Mouse (Mus musculus): ENCODE results near the gene Map3k13. TPM values are rescaled to one million over a fixed set of nuclear protein-coding genes. Genes with fewer than 3 reads are reported as not detected.
"Not testable (repeated sequence)": the region's sequence is repeated elsewhere in the genome, so short reads cannot be mapped to it uniquely, and the experiment has no call there.

The Map3k13 gene
- polyA plus RNA-seq, 1 experiment from 2014 or later = 4.7 TPM

DNA sequence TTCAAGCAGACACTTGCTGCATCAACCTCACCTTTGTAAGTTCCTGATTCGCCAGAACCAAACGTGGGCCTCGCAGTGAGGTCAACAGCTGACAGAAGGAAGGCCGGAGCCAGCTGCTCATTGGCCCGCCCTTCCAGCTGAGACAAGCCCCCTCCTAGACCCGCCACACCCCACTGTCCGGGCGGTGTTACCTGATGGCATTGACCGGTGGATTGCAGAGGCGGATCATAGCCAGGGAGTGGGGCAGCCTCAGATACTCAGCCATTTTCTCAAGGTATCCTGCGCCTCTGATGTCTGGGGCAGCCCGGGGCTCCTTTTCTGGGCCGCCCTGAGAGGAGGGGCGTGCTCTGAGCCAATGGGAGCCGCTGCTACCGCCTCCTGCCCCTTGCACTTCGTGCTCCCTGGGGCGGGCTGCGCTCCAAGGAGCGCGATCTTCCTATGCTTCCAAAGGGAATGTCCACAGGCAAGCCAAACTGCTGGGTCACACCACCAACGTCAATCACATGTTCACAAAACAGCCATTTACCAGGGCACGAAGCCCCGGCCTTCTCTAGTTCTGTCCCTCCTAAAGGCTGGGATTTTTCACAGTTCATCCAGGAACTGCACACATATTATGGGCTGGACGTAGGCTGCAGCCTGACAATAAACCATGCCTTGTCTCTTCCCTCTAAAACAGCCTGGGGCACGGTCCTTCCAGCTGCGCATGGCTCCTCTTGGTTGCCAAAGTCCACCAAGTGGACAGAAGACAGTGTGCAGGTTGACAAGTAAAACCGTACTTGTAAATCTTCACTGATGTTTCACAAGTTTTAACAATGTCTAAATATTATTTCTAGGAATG is 6.4 kb upstream of the Map3k13 start, which contains the start of gene Ehhadh:
Gene Ehhadh (minus strand): TSS at position 292 of the 838 bp plus-strand sequence.
- H3K27me3 ChIP-seq (replicated peaks; ENCODE audit: control insufficient read depth, insufficient read depth, low read length) = no peaks in the 10 kb centered on the region
- WGBS = 2% methylated on average over 28 of the region's 28 CpGs
- no peaks in the 10 kb centered on the region for H3K9me3 ChIP-seq (ENCODE audit: control insufficient read depth)
- peak within 1 kb of the TSS; percentile 48 for H3K4me3 ChIP-seq (ENCODE audit: low read depth, low read length)
- TF ChIP-seq CTCF (IDR thresholded peaks at IDR 0.05; ENCODE audit: low read depth) = peak; percentile 40
- peak; percentile 95 for ATAC-seq
- H3K27ac ChIP-seq (ENCODE audit: low read depth, low read length) = peak within 1 kb of the TSS; percentile 79
- H3K4me2 ChIP-seq (replicated peaks; ENCODE audit: low read depth) = peak within 1 kb of the TSS; percentile 71
- H3K9ac ChIP-seq (ENCODE audit: low read depth, low read length) = peak within 1 kb of the TSS; percentile 45
- H3K4me1 ChIP-seq (replicated peaks; ENCODE audit: control insufficient read depth, insufficient read depth, low read length) = 0 out of 2 replicates have a peak, but pooled peaks cover 4% of the 10 kb centered on the region
- H3K36me3 ChIP-seq (ENCODE audit: control insufficient read depth, insufficient read depth) = no peaks in the 10 kb centered on the region

DNA sequence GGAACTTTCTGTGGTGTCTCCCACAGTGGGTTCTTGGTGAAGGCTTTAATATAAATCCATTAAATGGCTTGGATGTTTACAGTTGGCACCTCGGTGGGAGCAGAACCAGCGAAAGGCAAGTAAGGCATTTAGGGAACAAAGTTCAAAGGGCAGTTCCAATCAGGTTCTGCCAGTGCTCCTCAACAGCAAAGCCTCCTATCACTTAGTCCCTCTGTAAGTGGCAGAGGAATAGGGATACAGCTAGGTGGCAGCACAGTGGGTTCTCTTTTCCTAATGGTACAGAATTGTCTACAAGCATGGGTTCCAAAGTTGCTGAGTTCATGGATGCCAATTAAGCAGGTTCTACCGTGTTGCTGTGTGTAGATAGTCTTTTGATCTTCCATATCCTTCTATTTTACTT is 5.6 kb upstream of the Map3k13 start:
- peak overlapping the region; percentile 79 for H3K27ac ChIP-seq (ENCODE audit: low read depth, low read length)
- peak; percentile 34; the same call in 1 of the 2 replicates for ATAC-seq
- WGBS = 31% methylated on average over 3 of the region's 3 CpGs

DNA sequence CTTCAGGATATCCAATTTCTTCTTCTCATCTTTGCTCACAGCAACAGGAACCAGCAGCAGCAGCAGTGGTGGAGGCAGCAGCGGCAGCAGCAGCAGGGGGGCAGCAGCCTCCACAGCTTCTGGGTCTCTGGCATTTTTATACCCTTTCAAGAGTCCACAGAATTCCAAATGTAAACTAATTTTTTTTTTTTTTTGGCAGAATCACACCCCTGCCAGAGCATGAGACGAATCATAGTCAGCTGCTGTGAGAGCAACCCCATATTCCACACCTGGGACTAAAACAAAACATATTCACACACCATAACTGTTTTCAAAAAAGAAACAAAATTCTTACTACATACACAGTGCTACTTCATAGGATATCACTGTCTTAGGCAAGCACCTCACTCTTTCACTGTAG is 5.0 kb upstream of the Map3k13 start:
- Histone ChIP-seq H3K4me1 (replicated peaks; ENCODE audit: control insufficient read depth, insufficient read depth, low read length) (0 out of 2 replicates have a peak, but pooled peaks cover 4% of the 10 kb centered on the region), H3K4me2 (replicated peaks; ENCODE audit: low read depth) (no peak overlapping the region), H3K27ac (ENCODE audit: low read depth, low read length) (0 out of 2 replicates have a peak overlapping the region, but pooled peaks have one; percentile 79), H3K4me3 (ENCODE audit: low read depth, low read length) (no peak overlapping the region), H3K9me3 (ENCODE audit: control insufficient read depth) (no peaks in the 10 kb centered on the region), H3K9ac (ENCODE audit: low read depth, low read length) (no peak overlapping the region), H3K36me3 (ENCODE audit: control insufficient read depth, insufficient read depth) (no peaks in the 10 kb centered on the region), H3K27me3 (replicated peaks; ENCODE audit: control insufficient read depth, insufficient read depth, low read length) (no peaks in the 10 kb centered on the region)
- ATAC-seq = no peak
- WGBS = 70% methylated on average over 2 of the region's 2 CpGs
- TF ChIP-seq CTCF (IDR thresholded peaks at IDR 0.05; ENCODE audit: low read depth) = no peak

More for the DNA sequence above, 5.6 kb upstream of the Map3k13 start:
- Histone ChIP-seq H3K27me3 (replicated peaks; ENCODE audit: control insufficient read depth, insufficient read depth, low read length) (no peaks in the 10 kb centered on the region), H3K36me3 (ENCODE audit: control insufficient read depth, insufficient read depth) (no peaks in the 10 kb centered on the region), H3K9me3 (ENCODE audit: control insufficient read depth) (no peaks in the 10 kb centered on the region), H3K9ac (ENCODE audit: low read depth, low read length) (no peak overlapping the region), H3K4me2 (replicated peaks; ENCODE audit: low read depth) (peak overlapping the region; percentile 71), H3K4me1 (replicated peaks; ENCODE audit: control insufficient read depth, insufficient read depth, low read length) (0 out of 2 replicates have a peak, but pooled peaks cover 4% of the 10 kb centered on the region), H3K4me3 (ENCODE audit: low read depth, low read length) (no peak overlapping the region)
- TF ChIP-seq CTCF (IDR thresholded peaks at IDR 0.05; ENCODE audit: low read depth) = peak; percentile 78

DNA sequence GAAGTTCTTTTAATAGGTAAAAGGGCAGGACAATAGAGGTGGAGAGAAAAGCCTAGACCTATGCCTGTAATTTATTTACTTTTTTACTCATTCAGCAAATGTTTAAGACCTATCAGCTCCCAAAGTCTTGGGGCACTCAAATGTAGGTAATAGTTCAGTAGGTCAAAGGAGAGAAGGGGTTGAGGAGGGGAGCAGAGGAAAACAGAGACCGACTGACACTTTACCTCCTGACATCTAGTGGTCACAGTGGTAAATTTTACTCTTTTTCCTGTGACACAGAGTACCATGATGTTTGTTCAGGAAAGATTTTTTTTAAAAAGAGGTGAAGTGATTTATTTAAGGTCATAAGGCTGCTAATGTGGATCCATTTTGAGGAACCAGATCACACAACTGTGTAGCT is 3.7 kb upstream of the Map3k13 start:
- 0 out of 2 replicates have a peak, but pooled peaks cover 7% of the 10 kb centered on the region for H3K4me1 ChIP-seq (replicated peaks; ENCODE audit: control insufficient read depth, insufficient read depth, low read length)
- ATAC-seq = no peak
- no peaks in the 10 kb centered on the region for H3K36me3 ChIP-seq (ENCODE audit: control insufficient read depth, insufficient read depth)
- no peaks in the 10 kb centered on the region for H3K27me3 ChIP-seq (replicated peaks; ENCODE audit: control insufficient read depth, insufficient read depth, low read length)
- H3K9ac ChIP-seq (ENCODE audit: low read depth, low read length) = no peak overlapping the region
- peak; percentile 39 for TF ChIP-seq CTCF (IDR thresholded peaks at IDR 0.05; ENCODE audit: low read depth)
- H3K4me3 ChIP-seq (ENCODE audit: low read depth, low read length) = no peak overlapping the region
- no peaks in the 10 kb centered on the region for H3K9me3 ChIP-seq (ENCODE audit: control insufficient read depth)
- no peak overlapping the region for H3K4me2 ChIP-seq (replicated peaks; ENCODE audit: low read depth)
- H3K27ac ChIP-seq (ENCODE audit: low read depth, low read length) = no peak overlapping the region
- 9% methylated on average over 1 of the region's 1 CpGs for WGBS

DNA sequence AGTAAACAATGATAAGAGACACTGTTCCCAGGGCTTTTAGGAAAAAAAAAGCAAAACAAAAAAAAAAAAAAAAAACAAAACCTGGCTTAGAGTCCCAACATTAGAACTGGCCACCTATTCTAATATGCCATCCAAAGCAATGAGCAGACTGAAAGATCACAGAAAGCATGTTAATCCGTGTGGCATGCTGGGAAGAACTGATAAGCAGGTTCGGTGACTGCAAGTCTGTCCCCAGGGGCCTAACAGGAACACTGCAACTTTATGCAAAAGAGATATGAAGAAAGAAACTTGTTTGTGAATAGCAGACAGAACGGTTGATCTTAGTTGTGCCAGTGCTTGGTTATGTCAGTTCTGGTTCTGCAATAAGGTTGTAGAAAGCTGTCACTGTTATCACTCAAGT is 2.4 kb upstream of the Map3k13 start:
- 0 out of 2 replicates have a peak, but pooled peaks cover 7% of the 10 kb centered on the region for H3K4me1 ChIP-seq (replicated peaks; ENCODE audit: control insufficient read depth, insufficient read depth, low read length)
- no peaks in the 10 kb centered on the region for H3K9me3 ChIP-seq (ENCODE audit: control insufficient read depth)
- no peaks in the 10 kb centered on the region for H3K36me3 ChIP-seq (ENCODE audit: control insufficient read depth, insufficient read depth)
- no peak overlapping the region for H3K27ac ChIP-seq (ENCODE audit: low read depth, low read length)
- H3K27me3 ChIP-seq (replicated peaks; ENCODE audit: control insufficient read depth, insufficient read depth, low read length) = no peaks in the 10 kb centered on the region
- no peak overlapping the region for H3K4me3 ChIP-seq (ENCODE audit: low read depth, low read length)
- 41% methylated on average over 3 of the region's 3 CpGs for WGBS
- no peak for ATAC-seq
- H3K9ac ChIP-seq (ENCODE audit: low read depth, low read length) = no peak overlapping the region
- peak; percentile 36; the same call in 1 of the 2 replicates for TF ChIP-seq CTCF (IDR thresholded peaks at IDR 0.05; ENCODE audit: low read depth)
- H3K4me2 ChIP-seq (replicated peaks; ENCODE audit: low read depth) = no peak overlapping the region

DNA sequence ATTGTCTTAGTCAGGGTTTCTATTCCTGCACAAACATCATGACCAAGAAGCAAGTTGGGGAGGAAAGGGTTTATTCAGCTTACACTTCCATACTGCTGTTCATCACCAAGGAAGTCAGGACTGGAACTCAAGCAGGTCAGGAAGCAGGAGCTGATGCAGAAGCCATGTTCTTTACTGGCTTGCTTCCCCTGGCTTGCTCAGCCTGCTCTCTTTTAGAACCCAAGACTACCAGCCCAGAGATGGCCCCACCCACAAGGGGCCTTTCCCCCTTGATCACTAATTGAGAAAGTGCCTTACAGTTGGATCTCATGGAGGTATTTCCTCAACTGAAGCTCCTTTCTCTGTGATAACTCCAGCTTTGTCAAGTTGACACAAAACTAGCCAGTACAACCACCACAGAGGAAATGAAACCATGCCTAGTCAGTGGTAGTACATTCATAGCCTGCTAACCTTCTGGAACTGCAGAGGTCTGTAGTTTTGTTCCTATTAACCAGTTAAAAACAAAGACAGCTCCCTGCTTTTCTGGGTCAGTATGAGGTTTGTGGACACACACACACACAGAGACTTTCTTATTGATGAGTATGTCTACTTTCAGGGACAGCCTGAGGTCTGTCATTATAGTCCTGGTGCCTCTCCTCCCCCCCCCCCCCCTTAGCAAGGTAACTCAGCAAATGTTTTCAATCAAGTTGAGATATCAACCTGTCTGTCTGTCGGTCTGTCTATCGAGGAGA is 901 bp upstream of the Map3k13 start:
- H3K4me3 ChIP-seq (ENCODE audit: low read depth, low read length) = peak overlapping the region; percentile 65
- H3K36me3 ChIP-seq (ENCODE audit: control insufficient read depth, insufficient read depth); H3K27me3 ChIP-seq (replicated peaks; ENCODE audit: control insufficient read depth, insufficient read depth, low read length); ATAC-seq; H3K9me3 ChIP-seq (ENCODE audit: control insufficient read depth); H3K4me1 ChIP-seq (replicated peaks; ENCODE audit: control insufficient read depth, insufficient read depth, low read length): not testable (repeated sequence)
- WGBS = 19% methylated on average over 2 of the region's 2 CpGs
- H3K9ac ChIP-seq (ENCODE audit: low read depth, low read length) = peak overlapping the region; percentile 63; the same call in 1 of the 2 replicates
- H3K4me2 ChIP-seq (replicated peaks; ENCODE audit: low read depth) = peak overlapping the region; percentile 71
- peak overlapping the region; percentile 83 for H3K27ac ChIP-seq (ENCODE audit: low read depth, low read length)
